Mouse (Mus musculus) kidney, postnatal 36 days (tissue): ENCODE measurements around the gene Ogfod2.

Source experiments
- DNase-seq, 2 experiments: peaks; one replicate each; pipeline ENCODE4 v3.0.0; 2021 to 2022; ENCODE audit warnings: mixed read lengths in 2 of 2

Gene Ogfod2

DNA sequence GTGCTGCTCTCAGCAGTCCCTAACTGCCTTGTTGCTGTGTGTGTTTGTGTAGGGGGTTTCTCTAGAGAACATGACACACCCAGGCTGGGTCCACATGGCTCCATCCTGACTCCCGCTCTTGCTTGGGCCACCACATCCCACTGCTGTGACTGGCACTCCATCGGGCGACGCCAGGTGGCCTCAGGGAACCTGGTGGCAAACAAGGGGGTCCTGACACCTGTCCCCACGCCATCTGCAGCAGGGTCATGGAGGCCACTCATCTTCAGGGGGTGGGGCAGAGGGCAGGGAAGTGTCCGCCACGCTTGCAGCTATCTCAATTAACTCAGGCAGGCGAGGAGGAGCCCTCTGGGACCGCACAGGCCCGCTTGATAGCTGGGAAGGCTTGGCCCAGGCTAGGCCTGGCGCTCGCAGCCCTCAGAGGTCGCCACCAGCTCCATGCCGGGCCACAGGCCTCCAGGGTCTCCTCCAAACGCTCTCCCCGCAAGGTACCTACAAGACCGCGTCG is 17.0 kb upstream of the Ogfod2 start:
- peak in 1 of 2 experiments; percentile 18 for DNase-seq

DNA sequence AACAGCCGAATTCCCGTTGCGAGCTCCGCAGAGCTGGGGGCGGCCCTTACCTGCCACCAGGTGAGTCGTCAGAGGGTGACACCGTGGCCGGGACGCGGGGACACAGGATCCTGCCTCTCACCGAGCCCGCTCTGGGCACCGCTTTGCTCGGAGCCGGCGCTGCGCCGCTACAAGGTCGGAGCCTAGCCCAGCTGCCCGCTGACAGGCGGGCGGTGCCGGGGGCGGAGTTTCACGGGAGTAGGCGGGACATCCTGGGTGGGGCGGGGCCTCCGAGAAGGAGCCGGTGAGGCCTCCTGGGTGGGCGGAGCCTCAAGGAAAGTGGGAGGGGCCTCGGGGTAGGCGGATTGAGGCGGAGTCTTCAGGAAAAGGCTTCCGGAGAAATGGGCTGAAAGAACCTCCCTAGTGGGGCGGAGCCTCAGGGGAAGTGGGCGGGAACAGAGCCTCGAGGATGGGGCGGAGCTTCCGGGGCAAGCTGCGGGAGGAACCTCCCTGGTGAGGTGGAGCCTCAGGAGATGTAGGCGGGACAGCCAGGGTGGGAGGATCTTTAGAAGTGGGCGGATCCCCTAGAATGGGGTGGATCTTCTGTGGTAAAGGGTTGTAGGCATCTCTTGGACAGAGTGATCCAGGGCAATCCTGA is 16.4 kb upstream of the Ogfod2 start, which contains the start of gene Abcb9:
Gene Abcb9 (minus strand): TSS at position 203 of the 637 bp plus-strand sequence.
- DNase-seq = peak; percentile 99 to 100

DNA sequence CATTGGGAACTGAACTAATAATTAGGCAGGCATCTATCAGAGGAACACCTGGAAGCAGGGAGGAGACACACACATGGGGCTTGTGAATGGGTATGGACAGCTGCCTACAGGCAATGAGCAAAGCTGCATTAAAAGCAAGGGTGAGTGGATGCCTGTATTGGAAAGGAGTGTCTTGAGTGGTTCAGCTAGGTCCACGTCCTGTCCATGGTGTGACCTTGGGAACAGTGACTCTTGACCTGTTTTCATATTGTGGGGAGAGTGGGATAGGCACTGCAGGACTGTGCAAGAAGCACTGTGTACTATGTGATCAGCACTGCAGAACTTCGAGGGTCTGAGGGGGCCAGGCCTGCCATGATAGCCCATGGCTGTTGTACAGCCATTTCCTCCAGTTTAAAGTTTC is 13.2 kb upstream of the Ogfod2 start:
- DNase-seq = no peak

DNA sequence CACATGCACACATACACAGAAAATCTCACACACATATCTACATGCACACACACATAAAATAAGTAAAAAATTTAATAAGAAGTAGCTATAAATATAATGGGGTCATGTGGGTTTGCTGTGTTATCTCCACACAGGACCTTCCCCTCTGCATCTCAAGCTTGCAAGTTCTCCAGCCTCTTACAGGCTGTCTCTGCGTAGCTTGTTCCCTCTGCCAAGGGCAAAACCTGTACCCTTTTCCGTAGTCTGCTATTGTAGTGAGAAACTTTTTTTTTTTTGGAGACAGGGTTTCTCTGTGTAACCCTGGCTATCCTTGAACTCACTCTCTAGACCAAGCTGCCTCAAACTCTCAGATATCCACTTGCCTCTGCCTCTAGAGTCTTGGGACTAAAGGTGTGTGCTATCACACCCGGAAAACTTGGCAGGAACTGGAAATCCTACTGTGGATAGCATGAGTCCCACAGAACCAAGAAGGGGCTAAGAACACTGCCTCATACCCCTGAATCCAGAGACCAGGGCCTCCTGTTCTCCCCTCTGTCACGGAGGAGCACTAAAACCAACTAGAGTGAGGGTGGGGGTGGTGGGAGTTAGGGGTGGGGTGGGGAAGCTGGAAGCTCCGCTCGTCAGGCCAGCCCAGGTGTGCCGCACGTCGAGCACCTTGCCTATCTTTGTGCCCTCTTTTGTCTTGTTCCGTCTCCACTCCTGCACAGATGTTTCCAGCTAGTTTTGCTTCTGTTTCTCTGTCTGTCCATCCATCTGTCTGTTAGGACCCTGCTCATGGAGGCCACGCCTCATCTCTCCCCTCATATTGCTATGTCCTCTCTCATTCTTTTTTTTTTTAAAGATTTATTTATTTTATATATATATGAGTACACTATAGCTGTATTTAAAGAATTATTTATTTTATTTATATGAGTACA is 11.7 kb upstream of the Ogfod2 start:
- no peak for DNase-seq

DNA sequence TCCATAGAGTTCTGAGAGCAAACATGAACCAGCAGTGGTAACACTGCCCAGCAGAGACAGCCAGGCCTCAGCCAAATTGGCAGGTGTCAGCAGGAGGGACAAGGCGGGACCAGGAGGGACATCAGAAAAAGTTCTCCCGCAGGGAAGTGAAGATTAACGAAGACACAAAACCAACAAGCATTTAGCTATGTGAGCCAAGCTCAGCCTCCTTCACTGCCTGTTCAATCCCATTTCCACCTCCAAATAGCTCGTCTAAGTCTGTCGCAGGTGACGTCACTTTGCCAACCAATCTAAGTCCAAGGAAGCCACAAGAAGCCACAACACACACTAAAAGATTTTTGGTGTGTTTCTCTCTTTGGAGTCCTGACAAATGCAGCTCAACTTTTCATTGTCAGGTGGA is 9.8 kb upstream of the Ogfod2 start:
- no peak for DNase-seq

DNA sequence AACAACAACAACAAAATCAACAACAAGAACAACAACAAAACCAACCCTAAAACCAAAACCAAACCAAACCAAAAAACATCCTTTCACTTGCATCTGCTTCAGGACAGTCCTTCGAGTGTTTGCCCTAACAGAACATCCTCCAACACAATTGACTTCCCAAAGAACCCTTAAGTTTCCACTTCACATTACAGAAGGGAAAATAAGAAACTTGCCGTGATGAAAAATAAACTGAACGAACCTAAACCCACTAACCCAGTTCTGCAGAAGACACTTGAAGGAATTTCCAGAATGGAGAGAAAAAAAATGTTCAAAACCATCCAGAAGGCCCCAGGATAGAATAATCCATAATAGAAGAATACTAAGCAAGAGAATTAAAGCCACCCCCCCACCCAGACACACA is 9.1 kb upstream of the Ogfod2 start:
- DNase-seq = no peak

DNA sequence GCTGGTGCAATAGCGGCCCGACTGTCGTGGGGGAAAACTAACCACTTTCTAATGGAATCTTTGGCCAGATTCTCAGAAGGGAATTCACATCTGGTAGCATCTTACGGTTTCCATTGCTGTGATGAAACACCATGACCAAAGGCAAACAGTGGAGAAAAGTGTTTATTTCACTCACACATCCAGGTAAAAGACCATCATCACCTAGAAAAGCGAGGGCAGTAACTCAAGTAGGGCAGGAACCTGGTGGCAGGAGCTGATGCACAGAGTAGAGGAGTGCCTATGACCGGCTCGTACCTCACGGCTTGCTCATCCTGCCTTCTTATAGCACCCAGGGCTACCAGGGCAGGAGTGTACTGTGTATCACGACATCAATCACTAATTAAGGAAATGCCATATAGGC is 8.5 kb upstream of the Ogfod2 start:
- DNase-seq = no peak

DNA sequence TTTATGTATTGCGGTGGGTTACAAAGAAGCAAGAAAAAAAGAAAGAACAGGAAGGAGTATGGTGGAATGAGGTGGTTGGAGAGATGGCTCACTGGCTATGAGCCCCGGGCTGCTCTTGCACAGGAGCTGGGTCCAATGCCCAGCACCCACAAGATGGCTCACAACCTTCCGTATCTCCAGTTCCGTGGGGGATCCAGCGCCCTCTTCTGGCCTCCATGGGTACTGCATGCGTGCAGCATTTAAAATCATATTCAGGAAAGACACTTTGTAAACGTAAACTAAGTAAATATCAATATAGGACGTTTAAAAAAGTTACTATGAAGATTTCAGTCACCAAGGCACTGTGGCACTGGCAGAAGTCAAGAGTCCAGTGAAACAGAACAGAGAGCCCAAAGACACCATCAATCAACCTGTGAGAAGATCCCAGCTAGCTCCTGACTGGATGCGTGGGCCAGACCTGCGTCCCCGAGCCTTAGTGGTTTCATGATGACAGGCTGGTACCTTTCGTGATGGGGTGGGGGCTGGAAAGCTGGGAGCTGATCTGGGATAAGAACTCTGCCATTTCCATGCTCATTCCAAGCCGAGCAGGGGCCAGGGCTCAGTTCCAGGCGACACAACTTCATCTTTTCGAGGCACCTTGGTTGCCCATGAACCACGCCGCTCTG is 888 bp upstream of the Ogfod2 start:
- DNase-seq = peak in 1 of 2 experiments; percentile 74

DNA sequence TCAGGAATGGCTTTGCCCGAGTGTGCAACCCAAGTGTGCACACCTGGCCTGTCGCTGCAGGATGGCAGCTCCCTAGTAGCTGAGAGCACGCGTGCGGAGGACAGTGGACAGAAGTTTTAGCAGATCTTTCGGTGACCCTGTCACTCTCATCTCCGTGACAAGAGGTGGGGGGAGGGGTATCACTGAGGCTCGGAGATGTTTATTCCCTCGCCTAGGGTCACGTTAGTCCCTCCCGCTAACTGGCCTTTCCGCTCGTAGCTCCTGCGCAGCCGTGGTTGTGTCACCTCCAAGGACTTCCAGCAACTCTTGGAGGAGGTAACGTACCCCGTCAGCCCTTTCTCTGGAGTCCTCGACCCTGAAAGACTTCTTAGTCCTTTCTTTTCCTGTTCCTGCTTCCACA is 434 bp downstream of the Ogfod2 start:
- peak; percentile 39 to 57 for DNase-seq

DNA sequence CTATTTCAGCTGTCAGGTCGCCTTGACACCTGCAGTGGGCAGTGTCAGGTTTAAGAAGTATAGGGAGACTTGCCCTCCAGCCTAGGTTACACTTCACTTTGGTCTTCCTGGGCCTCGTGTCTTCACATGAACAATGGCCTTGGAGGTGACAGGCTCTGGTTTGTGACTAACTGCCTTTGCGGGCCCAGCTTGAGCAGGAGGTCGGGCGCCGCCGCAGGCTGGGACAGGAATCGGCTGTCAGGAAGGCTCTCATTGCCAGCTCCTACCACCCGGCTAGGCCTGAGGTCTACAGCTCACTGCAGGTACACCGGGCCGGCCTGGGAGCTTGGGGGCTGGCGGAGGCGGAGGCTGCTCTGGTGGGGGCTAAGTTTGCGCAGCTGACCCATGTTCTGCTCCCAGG is 933 bp downstream of the Ogfod2 start:
- peak; percentile 66 to 81 for DNase-seq

DNA sequence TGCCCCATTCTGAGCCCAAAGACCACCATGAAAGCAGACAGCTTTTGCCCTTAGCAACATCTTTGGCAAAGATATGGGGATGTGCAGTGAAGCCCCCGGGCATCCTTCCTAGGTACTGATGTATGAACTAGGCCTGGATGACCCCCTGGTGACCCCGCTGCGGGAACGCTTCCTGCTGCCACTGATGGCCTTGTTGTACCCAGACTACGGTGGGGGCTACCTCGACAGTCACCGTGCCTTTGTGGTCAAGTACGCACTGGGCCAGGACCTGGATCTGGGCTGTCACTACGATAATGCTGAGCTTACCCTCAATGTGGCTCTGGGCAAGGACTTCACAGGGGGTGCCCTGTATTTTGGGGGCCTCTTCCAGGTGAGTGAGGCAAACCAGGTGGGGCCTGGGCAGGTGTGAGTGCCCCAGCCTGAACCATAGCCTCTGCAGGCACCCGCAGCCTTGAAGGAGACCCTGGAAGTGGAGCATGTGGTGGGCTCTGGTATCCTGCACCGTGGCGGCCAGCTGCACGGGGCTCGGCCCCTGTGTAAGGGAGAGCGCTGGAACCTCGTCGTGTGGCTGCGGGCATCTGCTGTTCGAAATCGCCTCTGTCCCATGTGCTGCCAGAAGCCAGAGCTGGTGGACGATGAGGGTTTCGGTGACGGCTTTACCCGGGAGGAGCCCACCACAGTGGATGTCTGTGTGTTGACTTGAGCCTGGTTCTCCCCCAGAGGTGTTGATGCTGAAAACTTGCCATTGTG is 2.4 kb downstream of the Ogfod2 start:
- no peak for DNase-seq

DNA sequence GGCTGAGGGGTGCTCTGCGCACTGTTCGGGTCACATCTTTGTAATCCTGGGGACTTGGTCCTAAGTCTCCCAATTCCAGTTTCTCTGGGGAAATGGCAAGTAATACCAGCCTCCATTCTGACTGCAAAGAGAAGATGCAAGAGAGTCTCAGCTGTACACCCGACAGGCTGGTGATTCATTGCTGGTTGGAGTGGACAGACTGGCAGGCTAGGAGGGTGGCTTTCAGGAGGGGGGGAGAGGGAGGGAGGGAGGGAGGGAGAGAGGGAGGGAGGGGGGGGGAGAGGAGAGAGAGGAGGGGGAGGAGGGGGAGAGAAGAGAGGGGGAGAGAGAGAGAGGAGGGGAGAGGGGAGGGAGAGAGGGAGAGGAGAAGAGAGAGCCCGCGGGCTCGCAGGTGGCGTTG is 3.4 kb downstream of the Ogfod2 start:
- no peak for DNase-seq

DNA sequence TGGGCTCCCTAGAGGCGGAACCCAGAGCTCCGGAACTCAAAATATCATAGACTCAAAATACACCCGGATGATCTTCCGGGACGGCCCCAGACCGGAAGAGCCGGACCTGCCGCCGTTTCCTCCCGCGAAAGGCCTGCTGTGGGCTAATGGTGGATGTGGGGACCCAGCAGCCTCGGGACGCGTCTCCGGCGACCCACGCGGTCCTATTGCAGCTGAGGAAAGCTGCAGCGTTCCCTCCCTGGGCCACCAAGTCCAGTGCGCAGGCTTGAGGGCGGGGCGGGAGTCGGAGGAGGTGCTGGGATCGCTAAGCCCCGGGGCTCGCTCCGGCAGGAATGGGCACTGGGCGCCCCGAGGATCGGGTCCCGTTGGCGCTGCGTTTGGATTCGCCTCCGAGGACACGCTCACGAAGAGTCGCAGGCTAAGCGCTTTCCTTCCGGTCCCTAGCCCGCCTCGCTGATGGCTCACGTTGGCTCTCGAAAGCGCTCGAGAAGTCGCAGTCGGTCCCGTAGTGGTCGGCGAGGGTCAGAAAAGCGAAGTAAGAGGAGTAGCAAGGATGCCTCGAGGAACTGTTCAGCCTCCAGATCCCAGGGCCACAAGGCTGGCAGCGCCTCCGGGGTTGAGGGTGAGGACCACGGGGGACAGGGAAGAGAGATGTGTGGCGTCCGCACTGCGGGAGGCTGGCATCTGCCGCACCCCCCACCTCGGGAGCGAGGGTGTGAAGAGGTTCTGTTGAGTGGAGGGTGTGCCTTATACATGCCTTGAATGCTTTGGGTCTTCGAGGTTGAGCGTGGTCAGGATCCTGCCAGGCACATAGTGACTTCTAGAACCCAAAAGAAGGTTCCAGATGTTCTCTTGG is 4.1 kb downstream of the Ogfod2 start, which contains the start of gene Arl6ip4:
Gene Arl6ip4 (plus strand): TSS at position 100 of the 856 bp plus-strand sequence.
- DNase-seq = peak; percentile 66 to 86

DNA sequence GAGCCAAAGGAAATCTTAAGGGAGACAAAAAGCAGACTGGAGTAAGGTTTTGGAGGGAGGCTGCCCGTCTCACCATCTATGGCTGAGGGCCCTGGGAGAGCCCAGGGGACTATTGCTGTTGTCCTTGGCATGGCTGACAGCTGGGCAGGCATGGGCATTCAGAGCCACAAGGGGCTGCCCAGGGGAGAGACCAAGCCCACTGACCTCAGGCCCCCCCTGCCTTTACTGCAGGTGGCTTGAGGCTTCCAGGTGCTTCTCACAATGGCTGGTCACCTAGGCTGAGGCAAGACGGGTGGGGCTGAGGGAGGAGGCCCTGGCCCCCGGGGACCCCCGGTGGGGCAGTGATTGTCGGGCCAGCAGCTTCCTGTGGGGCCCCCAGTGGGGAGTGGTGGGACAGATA is 7.1 kb downstream of the Ogfod2 start:
- no peak for DNase-seq

DNA sequence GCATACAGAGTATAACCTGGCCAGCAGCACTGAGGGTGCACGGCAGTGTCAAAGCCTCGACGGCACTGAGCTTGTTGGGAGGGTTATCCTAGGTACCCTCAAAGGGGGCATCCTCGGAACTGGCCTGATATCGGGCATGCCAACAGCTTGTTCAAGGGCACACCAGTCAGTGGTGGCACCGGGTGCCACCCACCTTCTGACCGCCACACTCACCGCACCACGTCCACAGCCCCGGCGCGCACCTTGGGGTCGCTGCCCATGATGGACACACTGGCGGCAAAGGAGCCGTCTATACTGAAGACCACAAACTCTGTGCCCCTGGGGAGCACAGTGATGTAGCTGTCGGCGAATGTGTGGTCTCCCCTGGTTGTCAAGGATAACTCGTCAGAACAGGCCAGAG is 10.3 kb downstream of the Ogfod2 start:
- no peak for DNase-seq

DNA sequence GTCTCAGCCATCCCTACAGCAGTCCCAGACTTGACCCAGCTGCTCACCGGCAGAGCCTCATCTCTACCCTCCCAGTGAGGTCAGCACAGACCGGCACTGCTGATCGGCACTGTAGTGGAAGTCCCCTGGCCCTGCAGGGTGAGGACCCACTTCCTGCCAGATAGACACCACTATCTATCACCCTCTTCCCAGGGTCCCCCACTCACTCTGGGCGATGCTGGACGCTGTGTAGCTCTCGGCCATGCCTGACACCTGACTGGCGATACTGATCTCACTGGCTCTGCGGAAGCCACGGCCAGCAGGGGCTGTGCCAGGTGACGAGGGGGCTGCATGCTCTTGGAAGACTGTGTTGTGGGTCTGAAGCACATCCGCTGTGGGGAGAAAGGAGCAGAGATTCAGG is 13.0 kb downstream of the Ogfod2 start:
- no peak for DNase-seq

DNA sequence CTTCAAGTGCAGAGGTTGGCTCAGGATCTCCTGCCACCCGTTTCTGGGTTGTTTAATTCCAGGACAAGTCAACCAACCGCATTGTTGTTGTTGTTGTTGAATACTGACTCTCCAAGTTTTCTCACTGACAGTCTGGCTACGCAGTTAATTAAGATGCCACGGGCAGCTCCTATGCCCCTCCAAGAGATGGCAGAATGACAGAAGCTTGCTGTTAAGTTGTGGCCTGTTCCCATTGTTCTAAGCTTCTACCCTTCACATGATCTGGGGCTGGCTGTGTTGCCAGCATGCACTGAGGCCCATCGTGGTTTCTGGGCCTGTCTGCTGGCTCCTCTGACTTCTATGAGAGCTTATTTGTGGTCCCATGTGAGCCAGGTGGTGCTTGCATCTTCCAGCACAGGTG is 22.2 kb downstream of the Ogfod2 start:
- DNase-seq = no peak

DNA sequence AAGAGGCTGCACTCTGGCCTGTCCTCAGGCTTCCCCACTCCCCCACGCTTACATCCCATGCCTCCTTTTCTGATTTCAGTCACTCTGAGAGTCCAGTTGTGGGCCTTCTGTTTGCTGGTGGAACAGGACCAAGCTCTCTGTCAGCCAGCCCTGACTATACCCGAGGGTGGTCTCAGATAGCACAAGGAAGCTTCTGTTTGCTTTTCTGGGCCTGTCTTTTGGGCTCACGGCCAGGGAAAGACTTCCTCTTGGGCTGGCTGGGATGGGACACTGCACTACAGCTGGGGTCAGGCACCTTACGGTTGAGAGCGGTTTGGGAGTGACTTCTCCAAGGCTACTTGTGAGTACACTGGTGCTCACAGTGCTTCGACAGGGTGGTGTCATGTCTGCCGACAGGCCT is 26.0 kb downstream of the Ogfod2 start:
- DNase-seq = no peak

DNA sequence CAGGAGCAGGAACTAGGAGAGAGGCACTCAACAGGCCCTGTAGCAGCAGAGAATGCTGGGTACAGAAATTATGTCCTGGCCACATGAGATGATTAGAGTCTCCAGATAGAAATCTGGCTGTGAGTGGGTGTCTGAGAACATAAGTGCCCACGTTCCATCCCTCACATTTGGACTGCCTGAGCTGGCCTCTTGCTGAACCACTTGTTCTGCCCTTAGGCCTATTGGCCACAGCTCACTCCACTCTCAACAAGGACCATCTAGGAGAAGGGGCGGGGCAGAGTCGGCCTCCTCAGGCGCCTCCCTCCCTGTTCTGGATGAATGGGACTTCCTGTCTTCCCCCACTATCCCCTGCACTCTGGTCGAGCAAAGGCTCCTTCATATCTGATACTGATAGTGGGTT is 36.9 kb downstream of the Ogfod2 start:
- DNase-seq = no peak

DNA sequence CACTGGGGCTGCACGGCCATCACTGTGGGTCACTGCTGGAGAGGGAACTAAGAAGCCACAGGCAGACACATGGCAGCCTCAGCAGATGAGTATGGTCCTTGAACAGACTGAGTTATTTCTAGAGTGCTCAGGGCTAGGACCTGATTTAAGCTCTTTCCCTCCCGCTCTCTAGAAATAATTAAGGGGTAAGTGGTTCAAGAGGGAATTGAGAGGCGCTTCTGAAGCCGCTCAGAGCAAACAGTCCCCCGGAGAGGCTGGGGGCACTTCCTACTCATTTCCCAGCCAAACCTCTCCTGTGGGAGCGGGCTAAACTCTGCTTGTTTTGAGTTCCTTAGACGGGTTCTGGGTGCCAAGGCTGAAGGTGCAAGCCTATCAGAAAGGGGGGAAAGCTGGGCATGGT is 38.8 kb downstream of the Ogfod2 start:
- no peak for DNase-seq

DNA sequence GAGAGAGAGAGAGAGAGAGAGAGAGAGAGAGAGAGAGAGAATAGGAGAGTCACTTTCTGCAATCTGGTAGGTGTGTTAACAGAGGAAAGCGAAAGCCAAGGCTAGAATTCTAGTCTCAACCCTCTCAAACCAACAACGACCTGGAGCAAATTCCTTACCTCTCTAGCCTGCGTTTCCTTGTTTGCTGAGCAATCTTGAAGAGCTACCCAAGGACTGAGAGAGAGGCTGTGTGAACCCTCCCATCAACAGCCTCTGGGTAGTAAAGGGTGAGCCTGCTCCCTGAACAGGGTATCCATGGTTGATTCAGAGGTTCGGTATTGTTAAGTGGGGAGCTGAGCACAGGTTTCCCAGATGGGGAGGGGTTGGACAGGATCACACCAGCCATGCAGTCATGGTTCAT is 40.6 kb downstream of the Ogfod2 start:
- no peak for DNase-seq

DNA sequence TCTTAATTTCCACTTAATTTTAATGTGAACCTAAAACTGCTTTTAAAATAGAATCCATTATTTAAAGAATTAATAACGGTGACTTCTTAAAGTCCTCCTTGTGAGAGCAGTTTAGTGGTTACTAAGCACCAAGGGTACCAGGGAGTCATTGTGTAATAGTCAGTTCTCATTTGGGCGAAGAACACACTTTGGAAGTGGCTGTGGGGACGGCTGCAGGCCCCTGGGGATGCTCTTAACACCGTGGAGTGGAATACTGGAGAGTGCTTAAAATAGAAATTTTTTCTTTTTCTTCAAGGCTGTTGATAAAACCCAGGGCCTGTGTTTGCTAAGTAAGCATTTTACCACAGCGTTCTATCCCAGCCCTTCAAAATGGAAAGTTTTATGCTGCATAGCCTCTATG is 43.8 kb downstream of the Ogfod2 start:
- DNase-seq = no peak
